Mouse (Mus musculus) thymus, adult 2 months (tissue): ENCODE measurements at regions not wholly inside any gene's neighbourhood (a gene's known extent, or its start where the extent isn't known, plus 50 kb on each side); places are given as distances from the start of the nearest gene placed in this dataset.

Source experiments
- CTCF ChIP-seq: fragments of 200-500 bp; IDR thresholded peaks from 2 replicates; pipeline ENCODE4 v1.5.1; 2012; ENCODE audit warnings: mild to moderate bottlenecking, control low read depth, low read length, moderate library complexity, borderline replicate concordance; ENCODE audit not compliant: control insufficient read depth, poor library complexity, insufficient read depth; ENCODE audit errors: extremely low read depth
- POLR2A ChIP-seq: fragments of 200-500 bp; IDR thresholded peaks from 2 replicates; pipeline ENCODE4 v1.6.1; 2012; ENCODE audit warnings: mild to moderate bottlenecking, low read length, control low read depth, moderate library complexity; ENCODE audit not compliant: control insufficient read depth, poor library complexity, insufficient read depth; ENCODE audit errors: extremely low read depth

- TF ChIP-seq POLR2A (no peak), CTCF (no peak)
Measured at GRCm38 (mm10) chr8:126665581-126666241, 71.9 kb upstream of the Irf2bp2 start.
